In genomic region chr14:4183375-4183774, GRCm38 (mm10) we compare ENCODE assay signal across 24 mouse cellular contexts. TPM values are rescaled to one million over a fixed set of nuclear protein-coding genes. Genes with fewer than 3 reads are reported as not detected.
"Had no signal": no experiment of that assay in that cellular context is flagged by ENCODE, and none has a peak within 500 bp of the region (broad histone marks: within the 10 kb centered on the region; RNA-seq: fewer than 3 reads in every experiment).

No protein-coding gene starts in this region.

RNA-seq across cellular contexts. Expression of gene Gm2974, which starts 1.0 kb away (rescaled TPM):
- total RNA-seq: megakaryocyte, adult 5-6 weeks; monocyte, adult 5-6 weeks; neutrophil, adult 5-6 weeks had no signal
- polyA plus RNA-seq: intestine, embryonic 15.5 days; kidney, embryonic 14.5 days; large intestine, adult 2 months; liver, embryonic 11.5 days; liver, embryonic 14.5 days; macrophage; myocyte had no signal

RNA-seq across cellular contexts. Expression of gene Gm3127, which starts 18.5 kb away (rescaled TPM):
- total RNA-seq: layer of hippocampus, adult 8-10 months; layer of hippocampus, postnatal 10 days; layer of hippocampus, postnatal 36 days; left cerebral cortex, adult 2 months; left cerebral cortex, postnatal 10 days; left cerebral cortex, postnatal 36 days; megakaryocyte, adult 5-6 weeks; monocyte, adult 5-6 weeks; neutrophil, adult 5-6 weeks had no signal
- polyA plus RNA-seq: intestine, embryonic 15.5 days; kidney, embryonic 14.5 days; large intestine, adult 2 months; limb, embryonic 12.5 days; limb, embryonic 15.5 days; liver, embryonic 11.5 days; liver, embryonic 14.5 days; lung, embryonic 16.5 days; macrophage; midbrain, embryonic 12.5 days; midbrain, embryonic 15.5 days; myocyte; neural tube, embryonic 13.5 days; stomach, embryonic 15.5 days; urinary bladder, adult 2 months had no signal
